Mouse (Mus musculus) neural tube, embryonic 13.5 days (tissue): ENCODE measurements around the gene Tmem97. TPM values are rescaled to one million over a fixed set of nuclear protein-coding genes. Genes with fewer than 3 reads are reported as not detected.

ENCODE experiments used
- ATAC-seq: fragments of 200-750 bp; cut with Nextera tagmentation; 2 replicates; pipeline ENCODE4 v1.8.0; 2017; ENCODE audit warnings: low read depth, mild to moderate bottlenecking, moderate TSS enrichment, moderate library complexity
- H3K27ac ChIP-seq: fragments of 300-500 bp; sonication (generic); replicated peaks from 2 replicates; pipeline ENCODE4 v1.5.1; 2015; ENCODE audit warnings: moderate library complexity, mild to moderate bottlenecking, inconsistent platforms
- H3K27me3 ChIP-seq: fragments of 300-500 bp; sonication (generic); 2 replicates; pipeline ENCODE4 v1.6.1; 2015; ENCODE audit warnings: mild to moderate bottlenecking, inconsistent platforms
- H3K36me3 ChIP-seq: fragments of 300-500 bp; sonication (generic); 2 replicates; pipeline ENCODE4 v1.6.1; 2015; ENCODE audit warnings: mild to moderate bottlenecking, inconsistent platforms
- H3K4me1 ChIP-seq: fragments of 300-500 bp; sonication (generic); replicated peaks from 2 replicates; pipeline ENCODE4 v1.6.1; 2015; ENCODE audit warnings: inconsistent platforms
- H3K4me2 ChIP-seq: fragments of 300-500 bp; sonication (generic); 2 replicates; pipeline ENCODE4 v1.6.1; 2015; ENCODE audit warnings: inconsistent platforms, mild to moderate bottlenecking, moderate library complexity
- H3K4me3 ChIP-seq: fragments of 300-500 bp; sonication (generic); 2 replicates; pipeline ENCODE4 v1.5.1; 2015; ENCODE audit warnings: mild to moderate bottlenecking, inconsistent platforms
- H3K9ac ChIP-seq: fragments of 300-500 bp; sonication (generic); 2 replicates; pipeline ENCODE4 v1.6.1; 2015; ENCODE audit warnings: moderate library complexity, mild to moderate bottlenecking, inconsistent platforms
- H3K9me3 ChIP-seq: fragments of 300-500 bp; sonication (generic); 2 replicates; pipeline ENCODE4 v1.6.1; 2016; ENCODE audit warnings: inconsistent platforms
- WGBS: fragments of 180-500 bp; shearing (Covaris S2); methylation state at CpG from one replicate; pipeline ENCODE4 v1.1.7; 2015; 5-methylcytosine and 5-hydroxymethylcytosine counted together
- polyA plus RNA-seq: library from polyadenylated mRNA; unstranded; fragments of >200 nt; fragmentation: Nextera tagmentation; extraction: Ambion mirVana; gene quantifications from 2 replicates; pipeline ENCODE4 v1.2.1, GENCODE M21; 2015

The Tmem97 gene
- polyA plus RNA-seq, 1 experiment from 2014 or later: 31.5 TPM

DNA sequence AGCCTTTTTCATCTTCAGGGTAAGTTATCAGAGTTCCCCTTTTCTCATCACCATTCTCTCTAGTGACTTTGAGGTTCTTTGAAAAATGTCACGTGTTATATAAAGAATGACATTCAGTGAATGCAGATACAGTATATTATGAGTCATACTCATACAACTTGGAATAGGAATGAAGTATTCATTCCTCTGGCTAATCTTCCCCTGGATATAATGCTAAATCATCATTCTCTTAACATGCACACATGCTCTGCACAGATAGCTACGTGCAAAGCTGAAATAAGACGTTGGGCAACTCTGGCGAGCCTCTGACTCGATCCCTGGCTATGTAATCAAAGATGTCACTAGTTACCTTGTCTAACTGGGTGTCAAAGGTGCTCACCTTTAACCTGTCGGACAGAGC is 21.3 kb upstream of the Tmem97 start:
- no peak overlapping the region for H3K9ac ChIP-seq
- no peak overlapping the region for H3K4me3 ChIP-seq
- no peaks in the 10 kb centered on the region for H3K27me3 ChIP-seq
- no peak overlapping the region for H3K4me2 ChIP-seq
- no peak overlapping the region for H3K27ac ChIP-seq
- no peak for ATAC-seq
- no peaks in the 10 kb centered on the region for H3K9me3 ChIP-seq
- peaks cover 60% of the 10 kb centered on the region for H3K36me3 ChIP-seq
- WGBS: 94% methylated on average over 6 of the region's 6 CpGs
- no peaks in the 10 kb centered on the region for H3K4me1 ChIP-seq

DNA sequence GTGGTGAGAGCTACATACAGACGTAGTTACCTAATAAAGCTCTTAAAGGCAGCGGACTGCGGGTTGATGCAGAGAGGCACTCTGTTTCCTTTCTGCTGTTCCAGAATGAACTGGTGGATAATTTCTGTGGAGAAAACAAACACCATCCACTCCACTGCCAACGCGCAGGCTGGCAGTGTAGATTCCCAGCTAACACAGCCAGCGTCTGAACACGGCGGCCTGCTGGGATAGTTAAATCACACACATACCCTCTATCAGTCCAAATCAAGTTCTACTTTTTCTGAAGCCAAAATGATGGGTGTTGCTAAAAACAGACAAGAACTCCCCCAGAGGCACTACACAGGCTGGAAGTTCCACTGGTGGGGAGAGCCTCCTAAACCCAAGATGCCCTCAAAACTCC is 20.9 kb upstream of the Tmem97 start:
- Histone ChIP-seq H3K36me3 (peaks cover 60% of the 10 kb centered on the region), H3K4me2 (no peak overlapping the region), H3K4me1 (no peaks in the 10 kb centered on the region), H3K27me3 (no peaks in the 10 kb centered on the region), H3K4me3 (no peak overlapping the region), H3K9me3 (no peaks in the 10 kb centered on the region), H3K27ac (no peak overlapping the region), H3K9ac (no peak overlapping the region)
- 94% methylated on average over 8 of the region's 8 CpGs for WGBS
- ATAC-seq: no peak

- no peak overlapping the region for H3K9ac ChIP-seq
- H3K27me3 ChIP-seq: no peaks in the 10 kb centered on the region
- H3K4me1 ChIP-seq: no peaks in the 10 kb centered on the region
- H3K4me3 ChIP-seq: no peak overlapping the region
- no peaks in the 10 kb centered on the region for H3K9me3 ChIP-seq
- H3K36me3 ChIP-seq: peaks cover 65% of the 10 kb centered on the region
- ATAC-seq: no peak
- H3K27ac ChIP-seq: no peak overlapping the region
- H3K4me2 ChIP-seq: no peak overlapping the region
- 77% methylated on average over 3 of the region's 3 CpGs for WGBS
Measured at GRCm38 (mm10) chr11:78569806-78570205, 19.2 kb upstream of the Tmem97 start.

- H3K4me3 ChIP-seq: no peak overlapping the region
- H3K4me1 ChIP-seq: no peaks in the 10 kb centered on the region
- H3K9me3 ChIP-seq: no peaks in the 10 kb centered on the region
- no peak for ATAC-seq
- H3K27ac ChIP-seq: no peak overlapping the region
- H3K36me3 ChIP-seq: peaks cover 60% of the 10 kb centered on the region
- 86% methylated on average over 10 of the region's 10 CpGs for WGBS
- H3K4me2 ChIP-seq: no peak overlapping the region
- H3K27me3 ChIP-seq: no peaks in the 10 kb centered on the region
- no peak overlapping the region for H3K9ac ChIP-seq
Measured at GRCm38 (mm10) chr11:78568827-78569226, 18.2 kb upstream of the Tmem97 start.

GRCm38 (mm10) chr11:78567614-78568013 is 17.0 kb upstream of the Tmem97 start:
- Histone ChIP-seq H3K9me3 (no peaks in the 10 kb centered on the region), H3K9ac (no peak overlapping the region), H3K4me3 (no peak overlapping the region), H3K4me1 (no peaks in the 10 kb centered on the region), H3K4me2 (no peak overlapping the region), H3K36me3 (peaks cover 55% of the 10 kb centered on the region), H3K27ac (no peak overlapping the region), H3K27me3 (no peaks in the 10 kb centered on the region)
- WGBS: 92% methylated on average over 6 of the region's 6 CpGs
- no peak for ATAC-seq

DNA sequence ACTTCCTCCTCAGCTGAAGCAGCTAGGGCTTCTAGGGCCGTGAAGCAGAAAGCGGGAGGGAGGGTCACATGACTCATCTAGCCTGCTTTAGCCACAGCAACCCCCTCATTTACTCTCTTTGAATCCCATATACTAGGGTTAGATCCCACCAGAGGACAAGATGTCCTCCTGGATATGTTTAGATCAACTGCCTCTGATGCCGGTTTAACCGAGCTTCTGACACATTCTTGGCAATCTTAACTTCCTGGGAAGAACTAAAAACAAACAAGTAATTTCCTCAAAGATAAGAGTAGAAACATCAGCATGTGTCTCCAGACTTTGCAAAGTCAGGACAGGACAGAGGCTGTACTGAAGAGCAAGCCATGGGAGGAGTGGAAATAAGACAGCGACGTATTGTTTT is 16.2 kb upstream of the Tmem97 start:
- peaks cover 46% of the 10 kb centered on the region for H3K36me3 ChIP-seq
- ATAC-seq: no peak
- no peak overlapping the region for H3K4me3 ChIP-seq
- H3K4me1 ChIP-seq: no peaks in the 10 kb centered on the region
- H3K4me2 ChIP-seq: no peak overlapping the region
- no peak overlapping the region for H3K9ac ChIP-seq
- no peaks in the 10 kb centered on the region for H3K27me3 ChIP-seq
- no peak overlapping the region for H3K27ac ChIP-seq
- WGBS: 78% methylated on average over 6 of the region's 6 CpGs
- H3K9me3 ChIP-seq: no peaks in the 10 kb centered on the region

- Histone ChIP-seq H3K27me3 (no peaks in the 10 kb centered on the region), H3K9ac (no peak overlapping the region), H3K27ac (no peak overlapping the region), H3K4me1 (no peaks in the 10 kb centered on the region), H3K9me3 (no peaks in the 10 kb centered on the region), H3K36me3 (peaks cover 2% of the 10 kb centered on the region; the same call in 1 of the 2 replicates), H3K4me3 (no peak overlapping the region), H3K4me2 (no peak overlapping the region)
- WGBS: 20% methylated on average over 4 of the region's 4 CpGs
- peak; percentile 82; the same call in 1 of the 2 replicates for ATAC-seq
Measured at GRCm38 (mm10) chr11:78560447-78560846, 9.9 kb upstream of the Tmem97 start.

DNA sequence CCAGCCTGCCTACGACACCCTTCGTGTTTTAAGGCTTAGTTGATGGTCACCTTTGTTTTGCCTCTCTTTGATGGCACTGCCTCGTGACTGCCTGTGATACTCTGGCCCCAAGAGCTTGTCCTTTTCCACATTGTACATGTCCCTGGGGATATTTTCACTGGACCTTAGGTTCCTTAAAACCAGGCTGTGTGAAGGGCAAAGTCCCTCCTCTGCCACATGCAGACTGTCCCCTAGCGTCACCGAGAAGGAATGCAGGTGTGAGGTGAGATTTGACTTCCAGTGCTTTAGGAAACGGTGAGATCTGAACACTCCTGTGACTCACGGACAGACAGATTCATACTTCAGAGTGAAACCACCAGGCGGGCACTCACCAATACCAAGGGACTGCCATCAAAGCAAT is 6.7 kb upstream of the Tmem97 start:
- H3K36me3 ChIP-seq: no peaks in the 10 kb centered on the region
- H3K27ac ChIP-seq: no peak overlapping the region
- ATAC-seq: no peak
- no peak overlapping the region for H3K4me2 ChIP-seq
- no peaks in the 10 kb centered on the region for H3K27me3 ChIP-seq
- H3K4me3 ChIP-seq: no peak overlapping the region
- no peak overlapping the region for H3K9ac ChIP-seq
- no peaks in the 10 kb centered on the region for H3K4me1 ChIP-seq
- peaks cover 7% of the 10 kb centered on the region; the same call in 1 of the 2 replicates for H3K9me3 ChIP-seq
- WGBS: 57% methylated on average over 8 of the region's 8 CpGs

DNA sequence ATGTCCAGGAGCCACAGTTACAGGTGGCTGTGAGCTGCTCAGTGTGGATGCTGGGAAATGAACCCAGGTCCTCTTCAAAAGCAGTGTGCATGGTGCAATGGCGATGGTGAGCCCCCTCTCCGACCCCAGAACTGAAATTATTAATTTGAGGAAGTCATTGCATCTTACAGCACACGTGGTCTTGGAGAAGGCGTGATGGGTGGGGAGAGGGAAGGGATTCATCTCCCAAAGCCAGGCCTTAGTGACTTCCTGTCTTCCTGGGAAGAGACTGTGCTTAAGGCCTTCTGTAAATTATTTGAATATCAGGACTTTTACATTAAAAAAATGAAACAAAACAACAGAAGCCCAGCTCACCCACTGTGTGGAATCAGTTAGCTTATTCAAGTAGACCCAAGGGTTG is 5.5 kb upstream of the Tmem97 start:
- Histone ChIP-seq H3K9me3 (peaks cover 7% of the 10 kb centered on the region; the same call in 1 of the 2 replicates), H3K9ac (no peak overlapping the region), H3K4me2 (no peak overlapping the region), H3K4me1 (peaks cover 4% of the 10 kb centered on the region), H3K27me3 (no peaks in the 10 kb centered on the region), H3K4me3 (no peak overlapping the region), H3K36me3 (no peaks in the 10 kb centered on the region), H3K27ac (no peak overlapping the region)
- WGBS: 86% methylated on average over 4 of the region's 4 CpGs
- ATAC-seq: no peak

GRCm38 (mm10) chr11:78555623-78556022 is 5.0 kb upstream of the Tmem97 start:
- H3K4me2 ChIP-seq: no peak overlapping the region
- no peak overlapping the region for H3K4me3 ChIP-seq
- ATAC-seq: no peak
- H3K4me1 ChIP-seq: peaks cover 6% of the 10 kb centered on the region
- WGBS: 91% methylated on average over 3 of the region's 3 CpGs
- no peak overlapping the region for H3K9ac ChIP-seq
- H3K9me3 ChIP-seq: peaks cover 7% of the 10 kb centered on the region; the same call in 1 of the 2 replicates
- H3K27ac ChIP-seq: no peak overlapping the region
- no peaks in the 10 kb centered on the region for H3K27me3 ChIP-seq
- H3K36me3 ChIP-seq: no peaks in the 10 kb centered on the region

DNA sequence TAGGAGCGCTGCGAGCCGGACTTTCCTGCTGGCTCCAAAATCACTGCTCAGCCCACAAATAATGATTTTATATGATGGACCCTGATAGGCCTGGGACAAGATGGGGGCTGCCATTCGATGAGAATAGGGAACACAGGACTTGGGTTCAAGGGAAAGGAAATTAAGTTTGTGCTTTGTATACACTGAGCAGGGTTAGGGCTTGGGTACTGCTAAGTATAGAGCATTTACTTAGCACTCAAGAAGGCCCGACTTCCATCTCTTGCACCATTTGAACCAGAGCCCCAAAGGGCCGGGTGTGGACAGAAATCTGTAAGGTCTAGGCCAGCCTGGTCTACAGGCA is 452 bp upstream of the Tmem97 start:
- H3K4me1 ChIP-seq: peaks cover 29% of the 10 kb centered on the region
- peak; percentile 47; the same call in 1 of the 2 replicates for ATAC-seq
- peak overlapping the region; percentile 75 for H3K9ac ChIP-seq
- H3K36me3 ChIP-seq: no peaks in the 10 kb centered on the region
- WGBS: 34% methylated on average over 6 of the region's 6 CpGs
- H3K4me2 ChIP-seq: peak overlapping the region; percentile 81
- H3K27me3 ChIP-seq: no peaks in the 10 kb centered on the region
- H3K27ac ChIP-seq: peak overlapping the region; percentile 90
- H3K4me3 ChIP-seq: peak overlapping the region; percentile 68
- H3K9me3 ChIP-seq: peaks cover 7% of the 10 kb centered on the region; the same call in 1 of the 2 replicates

- H3K4me3 ChIP-seq: peak overlapping the region; percentile 68
- H3K4me1 ChIP-seq: peaks cover 29% of the 10 kb centered on the region
- peak overlapping the region; percentile 81 for H3K4me2 ChIP-seq
- H3K36me3 ChIP-seq: peaks cover 5% of the 10 kb centered on the region; the same call in 1 of the 2 replicates
- no peaks in the 10 kb centered on the region for H3K27me3 ChIP-seq
- no peak for ATAC-seq
- 0 out of 2 replicates have a peak overlapping the region, but pooled peaks have one; percentile 85 for H3K27ac ChIP-seq
- peaks cover 7% of the 10 kb centered on the region; the same call in 1 of the 2 replicates for H3K9me3 ChIP-seq
- WGBS: 23% methylated on average over 5 of the region's 5 CpGs
- peak overlapping the region; percentile 75 for H3K9ac ChIP-seq
Measured at GRCm38 (mm10) chr11:78549491-78549987, 1.0 kb downstream of the Tmem97 start.
